Mouse (Mus musculus): ENCODE measurements around the gene Pex5.

DNA sequence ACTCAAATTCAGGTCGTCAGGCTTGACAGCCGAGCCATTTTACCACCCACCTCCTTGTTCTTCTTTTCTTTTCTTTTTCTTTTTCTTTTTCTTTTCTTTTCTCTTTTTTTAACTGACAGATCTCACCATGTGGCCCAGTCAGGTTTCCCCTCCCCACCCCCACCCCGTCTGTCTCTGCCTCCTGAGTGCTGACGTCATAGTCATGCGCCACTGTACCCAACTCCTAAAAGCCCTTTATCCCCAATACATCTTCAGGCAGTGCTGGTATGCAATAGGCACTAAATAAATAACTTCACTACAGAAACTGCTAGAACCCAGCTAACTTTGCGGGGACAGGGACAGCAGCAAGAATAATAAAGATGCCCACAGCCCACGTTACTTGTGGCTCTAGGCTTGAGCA is 21.4 kb upstream of the Pex5 start:
- TF ChIP-seq TAL1 (IDR thresholded peaks at IDR 0.05; ENCODE audit: low read length) = no peak
- TF ChIP-seq GATA1 (IDR thresholded peaks at IDR 0.05; ENCODE audit: low read length) = no peak

All from erythroblast, embryonic 14.5 days (primary cell).